8 mouse cellular contexts compared by ENCODE assay signal in the genomic region with DNA sequence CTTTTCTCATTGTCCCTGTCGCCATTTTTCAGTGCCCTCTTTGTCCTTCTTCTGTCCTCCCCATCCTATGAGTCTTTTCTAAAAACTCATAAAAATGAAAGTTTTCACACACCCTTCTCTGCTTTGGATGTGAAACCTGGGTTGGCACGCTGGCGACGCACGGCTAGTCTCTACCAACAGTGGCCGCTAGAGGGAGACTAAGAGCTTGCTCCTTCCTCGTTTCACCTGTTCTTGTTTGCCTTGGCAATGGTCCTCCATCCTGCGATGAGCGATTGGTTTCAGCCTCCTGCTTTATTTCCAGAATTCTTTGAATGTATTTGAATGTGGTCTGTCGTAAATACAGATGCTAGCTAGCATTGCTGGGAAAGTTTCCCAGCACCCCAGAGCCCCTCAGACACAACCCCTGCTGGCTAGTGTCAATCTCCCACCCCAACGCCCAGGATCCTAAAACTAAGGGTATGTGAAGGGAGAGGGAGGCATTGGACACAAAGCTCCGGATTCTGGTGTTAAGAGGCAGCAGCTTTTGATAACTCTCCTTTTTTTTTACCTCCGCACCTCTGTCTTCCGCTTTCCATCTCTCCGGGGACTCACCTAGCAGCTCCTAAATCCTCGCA.
DNase-seq lines count a peak whose midpoint lies in the region; ATAC-seq lines count a peak whose summit lies in the region.

No protein-coding gene starts in this region.

- ATAC-seq in common myeloid progenitor, adult 5-6 weeks (replicated peaks; ENCODE audit: low read depth, poor library complexity, severe bottlenecking), result peak; percentile 64
- peak; percentile 81 for ATAC-seq in inflammation-experienced regulatory T-cells, adult 6 months

- DNase-seq in ZHBTc4 (ENCODE audit: low read depth, low spot score), result peak; percentile 82
- peak; percentile 54 for DNase-seq in gastrocnemius, postnatal 25 days
- DNase-seq in left cerebral cortex, adult 8-10 months (ENCODE audit: low spot score in 2 of 2), result peak; percentile 47 to 71
- peak; percentile 74 for DNase-seq in mesoderm, embryonic 11.5 days (ENCODE audit: low read depth, low spot score)
- DNase-seq in right cerebral cortex, postnatal 25 days, result peak; percentile 71
- DNase-seq in urinary bladder, postnatal 36 days (ENCODE audit: low spot score in 2 of 2), result peak; percentile 63 to 77

Comparison
In these comparisons a context has a peak if more than half of its experiments do, and no peak if none do; other contexts are left out.
1. Peak in every context shown above with its lines: DNase-seq and ATAC-seq.